ENCODE assay signal across 14 mouse cellular contexts in genomic region chr5:124814797-124815196, GRCm38 (mm10). TPM values are rescaled to one million over a fixed set of nuclear protein-coding genes. Genes with fewer than 3 reads are reported as not detected.
A peak's percentile ranks its signal among the peaks of the same experiment; 100 is the strongest.
DNase-seq lines count a peak whose midpoint lies in the region; ATAC-seq lines count a peak whose summit lies in the region.
"Had no signal": no experiment of that assay in that cellular context is flagged by ENCODE, and none has a peak within 500 bp of the region (broad histone marks: within the 10 kb centered on the region; RNA-seq: fewer than 3 reads in every experiment).

No protein-coding gene starts in this region.

- H3K36me3 ChIP-seq in kidney, embryonic 16.5 days (ENCODE audit: insufficient read depth, low read length), result no peaks in the 10 kb centered on the region
- H3K36me3 ChIP-seq in embryonic facial prominence, embryonic 15.5 days, result no peaks in the 10 kb centered on the region
- H3K36me3 ChIP-seq in heart, embryonic 10.5 days, result no peaks in the 10 kb centered on the region
- H3K36me3 ChIP-seq: kidney, embryonic 15.5 days; limb, embryonic 13.5 days had no signal

- no peak overlapping the region for H3K27ac ChIP-seq in kidney, embryonic 16.5 days (ENCODE audit: low read length)
- no peak overlapping the region for H3K27ac ChIP-seq in embryonic facial prominence, embryonic 15.5 days (replicated peaks)
- no peak overlapping the region for H3K27ac ChIP-seq in heart, embryonic 10.5 days
- H3K27ac ChIP-seq: heart, adult 2 months; kidney, embryonic 15.5 days; limb, embryonic 13.5 days had no signal

- no peak overlapping the region for H3K4me2 ChIP-seq in kidney, embryonic 16.5 days (replicated peaks; ENCODE audit: low read depth, low read length)
- no peak overlapping the region for H3K4me2 ChIP-seq in embryonic facial prominence, embryonic 15.5 days (replicated peaks)
- H3K4me2 ChIP-seq: kidney, embryonic 15.5 days; limb, embryonic 13.5 days had no signal

- peak; percentile 23 for DNase-seq in kidney, postnatal 10 days
- peak; percentile 18 for DNase-seq in MN1 (ENCODE audit: low spot score)
- peak; percentile 94 for DNase-seq in cerebellum, adult 11-12 months
- DNase-seq in heart, embryonic 10.5 days (ENCODE audit: low spot score), result no peak
- no peak for DNase-seq in yolk sac, embryonic 10.5 days (ENCODE audit: low spot score)
- DNase-seq: heart, adult 2 months; heart, postnatal 10 days; right cerebral cortex, adult 18-20 months; thymus, postnatal 4 days had no signal

- peaks cover 11% of the 10 kb centered on the region; the same call in 1 of the 2 replicates for H3K9me3 ChIP-seq in kidney, embryonic 16.5 days (ENCODE audit: low read length)
- no peaks in the 10 kb centered on the region for H3K9me3 ChIP-seq in embryonic facial prominence, embryonic 15.5 days (replicated peaks)
- peaks cover 6% of the 10 kb centered on the region for H3K9me3 ChIP-seq in heart, embryonic 10.5 days
- H3K9me3 ChIP-seq: kidney, embryonic 15.5 days had no signal

- WGBS in kidney, embryonic 16.5 days, result 54% methylated on average over 5 of the region's 5 CpGs
- 46% methylated on average over 5 of the region's 5 CpGs for WGBS in embryonic facial prominence, embryonic 15.5 days
- WGBS in heart, embryonic 10.5 days, result 68% methylated on average over 5 of the region's 5 CpGs

- no peak overlapping the region for H3K4me3 ChIP-seq in kidney, embryonic 16.5 days (ENCODE audit: low read length)
- H3K4me3 ChIP-seq in embryonic facial prominence, embryonic 15.5 days (replicated peaks), result no peak overlapping the region
- no peak overlapping the region for H3K4me3 ChIP-seq in heart, embryonic 10.5 days
- H3K4me3 ChIP-seq: heart, adult 2 months; kidney, embryonic 15.5 days; limb, embryonic 13.5 days had no signal

- no peak overlapping the region for H3K9ac ChIP-seq in kidney, embryonic 16.5 days (replicated peaks; ENCODE audit: low read length)
- no peak overlapping the region for H3K9ac ChIP-seq in embryonic facial prominence, embryonic 15.5 days
- H3K9ac ChIP-seq: kidney, embryonic 15.5 days; limb, embryonic 13.5 days had no signal

- no peak for ATAC-seq in kidney, embryonic 16.5 days (ENCODE audit: low FRiP score, low TSS enrichment)
- 0 out of 2 replicates have a peak, but pooled peaks have one; percentile 43 for ATAC-seq in embryonic facial prominence, embryonic 15.5 days (ENCODE audit: insufficient number of reproducible peaks, low FRiP score, low TSS enrichment, low read depth)
- ATAC-seq: CD4-positive, CD25-positive, alpha-beta regulatory T cell, adult 4 months had no signal

- H3K4me1 ChIP-seq in kidney, embryonic 16.5 days (ENCODE audit: insufficient read depth, low read length), result no peaks in the 10 kb centered on the region
- H3K4me1 ChIP-seq in embryonic facial prominence, embryonic 15.5 days, result no peaks in the 10 kb centered on the region
- H3K4me1 ChIP-seq in heart, embryonic 10.5 days, result no peaks in the 10 kb centered on the region
- H3K4me1 ChIP-seq: kidney, embryonic 15.5 days; limb, embryonic 13.5 days had no signal

- H3K27me3 ChIP-seq in kidney, embryonic 16.5 days (ENCODE audit: insufficient read depth, low read length), result no peaks in the 10 kb centered on the region
- H3K27me3 ChIP-seq in embryonic facial prominence, embryonic 15.5 days, result no peaks in the 10 kb centered on the region
- 0 out of 2 replicates have a peak, but pooled peaks cover 25% of the 10 kb centered on the region for H3K27me3 ChIP-seq in heart, embryonic 10.5 days (ENCODE audit: insufficient read depth, poor library complexity, severe bottlenecking)
- H3K27me3 ChIP-seq: kidney, embryonic 15.5 days; limb, embryonic 13.5 days had no signal

RNA-seq across cellular contexts. Expression of gene Ccdc92, which starts 47.4 kb away (rescaled TPM):
- polyA plus RNA-seq in kidney, embryonic 16.5 days (2015; fragmentation: Nextera tagmentation; extraction: Ambion mirVana), result 8.8 and 9.3 TPM in 2 replicates
- 10.0 and 11.7 TPM in 2 replicates for polyA plus RNA-seq in embryonic facial prominence, embryonic 15.5 days (2015; fragmentation: Nextera tagmentation; extraction: Ambion mirVana)
- polyA plus RNA-seq in heart, embryonic 10.5 days (2016; fragmentation: Nextera tagmentation; extraction: Ambion mirVana), result 5.0 and 7.8 TPM in 2 replicates

RNA-seq across cellular contexts. Expression of gene Zfp664, which starts 47.7 kb away (rescaled TPM):
- polyA plus RNA-seq in kidney, embryonic 16.5 days (2015; fragmentation: Nextera tagmentation; extraction: Ambion mirVana), result 110 and 118 TPM in 2 replicates
- 87.2 and 90.4 TPM in 2 replicates for polyA plus RNA-seq in embryonic facial prominence, embryonic 15.5 days (2015; fragmentation: Nextera tagmentation; extraction: Ambion mirVana)
- polyA plus RNA-seq in heart, embryonic 10.5 days (2016; fragmentation: Nextera tagmentation; extraction: Ambion mirVana), result 61.4 and 91.2 TPM in 2 replicates

Comparison
In these comparisons a context has a peak if more than half of its experiments do, and no peak if none do; other contexts are left out.
1. DNase-seq: peak in kidney, postnatal 10 days (single experiment), MN1 (single experiment) and cerebellum, adult 11-12 months (single experiment); none in heart, embryonic 10.5 days (single experiment) and yolk sac, embryonic 10.5 days (single experiment).